Mouse (Mus musculus) WW6 (cell line): ENCODE measurements at regions not wholly inside any gene's neighbourhood (a gene's known extent, or its start where the extent isn't known, plus 50 kb on each side); places are given as distances from the start of the nearest gene placed in this dataset.

Experiments used
- DNase-seq: peaks from one replicate; pipeline ENCODE4 v3.0.0-alpha.2; 2013; ENCODE audit warnings: low read depth, low spot score

DNA sequence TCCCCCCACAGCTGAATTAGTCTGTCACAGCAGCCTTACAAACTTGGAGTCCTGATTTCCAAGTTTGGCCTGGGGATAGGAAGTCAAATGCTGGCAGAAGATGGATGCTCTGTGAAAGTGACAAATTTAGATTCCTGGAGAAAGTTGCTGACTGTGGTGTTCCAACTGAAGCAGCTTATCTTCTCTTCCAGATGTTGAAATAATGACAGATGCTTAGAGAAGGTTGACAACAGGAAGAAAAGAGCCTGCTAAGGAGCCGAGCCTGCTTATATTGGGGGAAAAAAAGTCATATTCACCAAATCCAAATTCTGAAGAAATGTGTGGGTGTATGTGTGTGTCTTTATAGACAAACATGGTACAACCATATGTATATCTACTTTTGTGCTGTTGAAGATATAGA lies 1380.4 kb upstream of the Cdh8 start:
- no peak for DNase-seq

DNA sequence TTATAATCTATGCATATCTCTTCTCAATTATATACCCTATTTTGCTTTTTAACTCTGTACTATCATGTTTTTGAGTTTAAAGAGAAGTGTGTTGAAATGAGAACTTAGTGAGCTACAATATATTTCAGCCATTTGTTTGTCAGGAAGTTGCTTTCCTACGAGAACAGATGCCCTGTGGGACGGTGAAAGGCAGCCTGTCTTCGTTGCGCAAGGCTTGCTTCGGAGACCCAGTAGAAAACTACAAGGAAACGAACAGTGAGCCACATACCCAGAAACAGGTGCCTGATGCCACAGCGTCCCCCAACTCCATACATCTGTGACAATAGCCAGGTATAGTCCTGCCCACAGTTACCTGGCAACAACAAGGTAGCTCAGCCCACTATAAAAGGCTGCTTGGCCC lies 1377.7 kb upstream of the Cdh8 start:
- DNase-seq, result no peak

DNA sequence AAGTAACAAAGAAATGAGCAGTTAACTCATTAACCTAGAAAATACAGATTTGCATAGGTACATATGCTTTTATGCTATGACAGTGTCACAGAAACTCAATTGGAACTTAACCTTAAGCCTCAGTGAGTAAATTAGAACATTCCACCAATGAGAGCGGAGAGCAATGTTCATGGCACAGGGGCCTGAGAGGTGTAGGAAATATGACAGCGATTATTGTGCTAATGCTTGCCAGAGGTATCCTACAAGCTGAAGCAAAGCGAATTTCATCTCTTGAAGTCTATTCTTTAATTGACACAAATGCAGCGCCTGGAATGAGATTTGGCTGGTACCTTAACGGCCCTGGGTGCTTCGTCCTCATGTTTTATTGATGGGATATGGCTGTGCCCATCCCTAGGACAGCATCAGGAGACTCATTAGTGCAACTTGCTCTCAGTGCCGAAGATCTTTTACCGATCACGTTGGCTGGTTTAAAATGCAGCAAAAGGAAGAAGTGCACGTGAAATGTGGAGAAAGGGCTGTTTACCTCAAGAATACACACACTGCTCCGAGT lies 1374.4 kb upstream of the Cdh8 start:
- no peak for DNase-seq

DNA sequence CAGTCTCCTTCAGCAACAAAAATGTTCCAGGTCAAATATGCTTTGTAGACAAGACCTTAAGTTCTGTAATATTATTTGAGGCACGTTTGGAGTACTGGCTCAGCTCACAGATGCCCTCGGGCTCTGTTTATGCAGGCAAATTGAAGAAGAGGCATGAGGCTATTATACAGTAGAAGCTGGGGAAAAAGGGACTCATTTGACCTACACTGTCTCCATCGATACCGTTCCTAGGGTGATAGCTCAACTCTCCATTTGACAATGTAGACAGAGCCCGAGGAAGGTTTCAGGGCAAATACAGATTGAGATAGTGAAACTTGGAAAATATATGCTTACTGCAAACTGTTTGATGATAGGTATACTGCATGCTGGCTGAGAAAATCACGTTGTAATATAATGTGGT lies 1371.9 kb upstream of the Cdh8 start:
- no peak for DNase-seq

DNA sequence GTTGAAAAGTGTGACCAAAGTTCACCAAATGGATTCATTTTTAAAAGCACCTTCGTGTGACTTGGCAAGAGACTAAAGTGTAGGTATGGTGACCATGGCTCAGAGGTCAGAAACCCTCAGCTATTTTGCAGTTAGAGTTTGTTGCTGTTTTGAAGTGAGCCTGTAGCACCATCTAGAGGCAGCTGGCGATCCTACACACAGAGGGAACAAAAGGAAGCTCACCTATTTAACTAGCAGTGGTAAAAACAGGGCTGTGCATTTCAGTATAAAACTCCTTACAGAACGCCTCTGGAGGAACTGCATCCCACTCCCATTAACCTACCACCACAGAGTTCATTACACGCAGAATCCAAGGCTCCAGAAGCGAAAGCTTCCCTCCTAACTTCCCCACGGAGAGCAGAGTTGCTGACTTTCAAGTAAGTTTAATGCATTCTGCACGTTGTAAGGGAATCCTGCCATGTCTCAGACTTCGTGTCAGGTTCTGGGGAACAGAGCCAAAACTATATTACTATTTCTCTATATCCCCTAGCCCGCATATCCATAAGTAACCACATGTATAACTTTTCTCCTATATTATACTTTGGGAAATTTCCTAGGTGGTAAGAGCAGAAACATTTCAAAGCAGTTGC lies 1356.6 kb upstream of the Cdh8 start:
- DNase-seq, result peak; percentile 53

DNA sequence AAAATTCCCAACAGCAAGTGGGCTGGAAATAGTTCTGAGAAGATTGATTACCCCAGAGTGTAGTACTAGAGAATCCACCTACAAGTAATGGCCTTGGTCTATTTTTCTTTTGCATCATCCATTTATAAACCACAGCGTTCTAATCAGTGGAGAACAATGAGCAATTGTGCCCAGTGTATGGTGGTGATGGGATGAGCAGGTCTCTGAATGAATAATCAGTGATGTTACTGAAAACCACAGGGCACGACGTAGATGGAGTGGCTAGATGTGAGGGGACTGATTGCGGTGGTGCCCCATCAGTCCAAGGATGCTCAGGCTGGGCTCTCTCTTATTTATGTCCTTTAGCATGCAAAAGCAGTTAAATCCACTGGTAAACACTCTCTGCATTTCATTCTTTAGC lies 1353.3 kb upstream of the Cdh8 start:
- DNase-seq, result no peak

DNA sequence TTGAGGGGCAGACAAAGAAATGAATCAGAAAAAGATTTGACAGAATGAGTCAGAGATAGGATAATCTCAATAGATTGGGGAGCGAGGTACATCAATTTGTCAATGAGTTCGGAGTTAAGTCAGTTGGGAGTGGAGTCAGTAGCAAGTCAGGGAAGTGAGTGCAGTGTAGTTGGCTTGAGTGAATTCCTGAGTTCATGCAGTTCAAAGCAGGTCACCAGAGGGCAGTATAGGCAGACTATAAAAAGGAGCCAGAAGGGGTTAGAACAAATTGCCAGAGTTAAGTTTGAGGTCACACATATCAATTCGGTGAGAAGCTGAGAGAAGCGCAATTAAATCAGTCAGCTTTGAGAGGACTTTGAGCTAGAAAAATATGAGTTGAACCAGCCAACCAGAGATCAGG lies 1317.7 kb upstream of the Cdh8 start:
- DNase-seq, result peak; percentile 18

DNA sequence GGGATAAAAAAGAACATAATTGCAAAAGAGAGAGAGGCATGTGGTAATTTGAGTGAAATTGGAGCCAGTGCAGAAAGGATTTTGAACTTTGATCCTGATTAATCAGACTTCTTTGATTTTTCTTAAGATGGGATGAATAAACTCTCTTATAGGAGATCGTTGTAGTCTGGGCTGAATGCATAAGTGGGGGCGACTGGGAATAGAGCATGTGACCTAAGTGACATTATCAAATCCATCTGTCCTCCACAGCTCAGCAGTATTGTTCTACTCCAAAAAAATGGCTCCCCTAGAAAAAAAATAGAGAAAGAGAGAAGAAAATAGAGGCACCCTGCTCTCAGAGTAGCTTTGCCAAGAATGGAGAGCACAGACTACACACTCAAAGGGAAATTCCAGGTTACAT lies 1286.1 kb upstream of the Cdh8 start:
- DNase-seq, result no peak

DNA sequence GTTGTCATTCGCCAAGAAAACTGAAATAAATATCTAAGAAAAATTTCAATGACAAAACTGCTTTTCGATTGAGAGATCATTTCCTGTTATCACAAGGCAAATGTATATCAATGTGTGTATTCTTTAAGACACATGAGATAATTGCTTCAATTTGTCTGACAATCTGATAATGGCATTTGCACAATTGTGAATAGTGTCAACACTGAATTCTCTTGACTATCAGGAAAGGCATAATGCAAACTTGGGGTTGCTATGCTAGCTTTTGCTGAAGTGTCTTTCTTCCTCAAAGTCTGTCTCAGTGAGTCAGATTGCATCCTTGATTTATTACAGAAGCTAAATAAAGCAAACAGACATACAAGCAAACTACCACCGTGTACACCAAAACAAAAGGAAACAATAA lies 1278.8 kb upstream of the Cdh8 start:
- DNase-seq, result no peak

DNA sequence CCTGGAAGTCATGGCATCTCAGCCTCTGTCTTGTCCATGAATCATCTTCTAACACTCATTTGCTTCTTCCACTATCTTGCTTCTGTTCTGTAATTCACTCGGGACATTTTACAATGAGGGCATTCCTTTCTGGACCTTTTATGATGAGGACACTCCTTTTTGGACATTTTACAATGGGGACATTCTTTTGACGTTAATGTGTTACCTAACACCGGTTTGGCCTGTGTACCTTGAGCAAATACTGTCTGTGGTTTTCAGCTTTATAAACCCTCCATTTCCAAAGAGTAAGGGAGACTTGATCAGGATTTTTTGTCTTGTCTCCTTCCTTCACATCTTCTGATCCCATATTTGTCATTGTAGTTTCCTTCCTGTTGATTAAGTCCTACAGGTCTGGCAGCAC lies 1262.3 kb upstream of the Cdh8 start:
- DNase-seq, result no peak
